Mouse (Mus musculus) lung, postnatal 4 days (tissue): Measurements from ENCODE around the gene Rhox2h.
"Not testable (repeated sequence)": the region's sequence is repeated elsewhere in the genome, so short reads cannot be mapped to it uniquely, and the experiment has no call there.

Experiments
- DNase-seq, 2 experiments: peaks; one replicate each; pipeline ENCODE4 v3.0.0; 2021

The Rhox2h gene

GRCm38 (mm10) chrX:37673177-37673576 lies at the start of gene Rhox2h:
Gene Rhox2h, minus strand, starts transcription at chrX:37673277.
- DNase-seq, result not testable (repeated sequence)

- DNase-seq, result no peak
These were observed 28.8 kb upstream of the Rhox2h start for GRCm38 (mm10) chrX:37701821-37702387.

- no peak for DNase-seq
These were observed 19.2 kb upstream of the Rhox2h start for GRCm38 (mm10) chrX:37692261-37692660.

GRCm38 (mm10) chrX:37683031-37683715 lies 10.1 kb upstream of the Rhox2h start:
- DNase-seq, result no peak

GRCm38 (mm10) chrX:37668664-37669063 lies 4.4 kb downstream of the Rhox2h start, which contains the start of gene Rhox3h:
Gene Rhox3h, minus strand, starts transcription at chrX:37668764.
- DNase-seq, result not testable (repeated sequence)

GRCm38 (mm10) chrX:37651227-37651626 lies 21.9 kb downstream of the Rhox2h start, which contains the start of gene Rhox4g:
Gene Rhox4g, minus strand, starts transcription at chrX:37651327.
- not testable (repeated sequence) for DNase-seq

GRCm38 (mm10) chrX:37643370-37643769 lies 29.7 kb downstream of the Rhox2h start, which contains the start of gene Rhox2g:
Gene Rhox2g, minus strand, starts transcription at chrX:37643470.
- not testable (repeated sequence) for DNase-seq

GRCm38 (mm10) chrX:37628512-37628911 lies 44.6 kb downstream of the Rhox2h start, which contains the start of gene Rhox3g:
Gene Rhox3g, minus strand, starts transcription at chrX:37628612.
- DNase-seq, result not testable (repeated sequence)
